Mouse (Mus musculus) small intestine, adult 2 months (tissue): ENCODE results near the gene Prrg4.
"Not testable (repeated sequence)": the region's sequence is repeated elsewhere in the genome, so short reads cannot be mapped to it uniquely, and the experiment has no call there.

Source experiments
- CTCF ChIP-seq: fragments of 200-500 bp; IDR thresholded peaks from 2 replicates; pipeline ENCODE4 v1.5.1; 2012; ENCODE audit warnings: low read depth, mild to moderate bottlenecking, control low read depth, inconsistent platforms, low read length, moderate library complexity, mixed read lengths; ENCODE audit not compliant: insufficient replicate concordance, insufficient read length; ENCODE audit errors: extremely low read depth
- POLR2A ChIP-seq: fragments of 200-500 bp; IDR thresholded peaks from 2 replicates; pipeline ENCODE4 v1.6.1; 2012; ENCODE audit warnings: low read depth, mild to moderate bottlenecking, control low read depth, inconsistent platforms, low read length, moderate library complexity

DNA sequence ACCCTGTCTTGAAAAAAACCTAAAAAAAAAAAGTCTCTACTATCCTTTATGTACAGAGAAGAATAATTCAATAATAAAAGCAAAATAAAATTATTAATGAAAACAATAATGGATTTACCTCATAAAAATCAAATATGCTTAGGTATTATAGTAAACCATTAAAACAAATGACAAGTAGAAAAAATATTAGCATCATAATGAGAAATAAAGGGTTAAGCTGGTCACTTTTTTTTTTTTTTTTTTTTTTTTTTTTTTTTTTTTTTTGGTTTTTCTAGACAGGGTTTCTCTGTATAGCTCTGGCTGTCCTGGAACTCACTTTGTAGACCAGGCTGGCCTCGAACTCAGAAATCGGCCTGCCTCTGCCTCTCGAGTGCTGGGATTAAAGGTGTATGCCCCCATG, 8.4 kb upstream of the Prrg4 start:
- TF ChIP-seq POLR2A, CTCF: not testable (repeated sequence)
